Mouse (Mus musculus): ENCODE data around the gene Cd8b1.

Gene Cd8b1

DNA sequence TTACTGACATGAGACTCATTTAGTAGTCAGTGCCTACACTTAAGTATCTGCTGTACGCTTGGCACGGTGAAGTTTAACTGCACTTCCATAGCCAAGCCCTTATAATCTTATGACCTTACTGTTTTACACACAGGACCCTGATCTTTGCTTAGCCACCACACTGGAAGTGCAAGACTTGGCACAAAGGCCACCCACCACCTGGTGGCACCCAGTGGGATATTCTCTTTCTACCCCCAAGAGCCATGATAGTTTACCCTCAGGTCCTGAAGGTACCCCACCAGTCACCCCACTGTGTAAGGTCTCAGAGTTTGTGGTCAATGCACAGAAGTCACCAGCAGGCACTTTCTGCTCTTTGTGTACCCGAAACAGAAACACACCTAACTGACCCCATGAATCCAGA lies 28.6 kb downstream of the Cd8b1 start:
- DNase-seq (ENCODE audit: extremely low spot score) = no peak

DNA sequence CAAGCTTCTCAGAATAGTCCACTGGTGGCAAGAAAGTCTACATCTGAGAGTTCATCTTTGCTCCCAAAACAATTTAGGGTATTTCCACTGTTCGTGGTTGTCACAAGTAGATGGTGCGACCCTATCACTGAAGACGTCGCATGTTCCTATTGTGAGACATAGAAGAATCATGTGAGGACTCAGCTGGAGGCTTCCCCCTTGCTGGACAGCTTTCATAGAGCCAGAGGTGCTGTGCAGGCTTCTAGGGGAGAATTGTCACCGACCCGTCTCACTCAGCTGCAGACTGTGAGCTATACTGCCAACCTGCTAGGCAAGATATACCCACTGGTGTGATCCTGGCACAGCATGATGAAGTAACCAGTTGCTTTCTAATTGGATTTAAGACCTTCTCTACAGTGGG lies 29.6 kb downstream of the Cd8b1 start:
- no peak for DNase-seq (ENCODE audit: extremely low spot score)

DNA sequence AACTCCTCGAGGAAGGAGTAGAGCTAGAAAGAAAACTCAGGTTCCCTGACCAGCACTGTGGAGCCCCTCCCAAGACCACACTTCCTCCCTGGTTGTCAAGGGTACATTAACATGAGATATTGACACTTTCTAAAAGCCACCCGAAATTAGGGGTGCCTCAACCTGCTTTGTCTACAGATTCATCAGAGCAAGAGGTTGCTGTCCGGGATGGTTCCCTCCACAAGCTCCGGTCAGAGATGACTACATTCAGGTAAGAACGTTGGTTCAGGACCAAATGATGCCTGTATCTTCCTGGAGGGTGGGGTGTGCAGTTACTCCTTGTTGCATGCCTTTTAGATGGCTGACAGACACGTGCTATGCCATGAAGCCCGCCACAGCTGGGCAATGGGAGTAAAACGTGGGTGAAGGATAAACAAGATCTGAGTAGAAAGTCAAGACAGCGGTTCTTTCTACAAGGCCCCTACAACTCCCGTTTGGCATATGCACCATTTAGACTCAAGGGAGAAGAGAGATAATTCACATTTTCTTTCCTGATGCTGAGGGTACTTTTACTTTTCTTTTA lies 30.4 kb downstream of the Cd8b1 start:
- DNase-seq (ENCODE audit: extremely low spot score) = no peak

DNA sequence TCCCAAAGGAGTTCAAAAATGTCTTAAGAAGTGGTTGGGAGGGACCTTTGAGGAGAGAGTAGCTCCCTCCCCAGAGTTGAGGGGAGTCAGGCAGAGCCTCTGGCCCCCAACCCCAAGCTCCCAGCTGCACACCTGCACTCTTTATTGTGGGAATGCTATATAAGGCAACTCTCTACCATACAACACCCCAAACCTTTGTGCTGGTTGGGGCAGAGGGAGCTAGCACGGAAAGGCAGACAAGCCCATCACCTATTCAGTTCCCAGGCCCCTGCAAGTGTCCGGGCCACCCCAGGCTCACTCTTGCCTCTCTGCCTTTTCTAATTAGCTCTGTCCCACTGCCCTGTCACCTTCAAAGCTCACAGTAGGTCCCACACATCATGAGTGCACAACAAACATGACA lies 31.1 kb downstream of the Cd8b1 start:
- DNase-seq (ENCODE audit: extremely low spot score) = no peak

DNA sequence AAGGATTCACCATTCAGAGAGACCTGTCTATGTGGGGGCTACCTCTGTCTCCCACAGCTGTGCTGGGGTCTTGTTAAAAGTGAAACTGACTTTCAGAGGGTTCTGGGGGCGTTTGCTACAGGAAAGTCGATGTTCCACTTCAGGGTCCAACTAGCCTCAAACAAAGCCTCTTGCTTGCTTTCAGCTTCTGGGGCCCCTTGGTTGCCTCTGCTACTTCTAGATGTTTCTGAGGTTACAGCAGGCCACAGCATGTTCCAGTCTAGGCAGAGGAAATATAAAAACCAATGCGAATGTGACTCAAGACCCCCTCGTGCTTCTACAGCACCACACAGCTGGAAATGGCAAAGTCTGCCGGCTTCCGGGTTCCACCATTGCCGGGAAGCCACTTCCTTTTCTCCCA lies 34.9 kb downstream of the Cd8b1 start:
- DNase-seq (ENCODE audit: extremely low spot score) = no peak

DNA sequence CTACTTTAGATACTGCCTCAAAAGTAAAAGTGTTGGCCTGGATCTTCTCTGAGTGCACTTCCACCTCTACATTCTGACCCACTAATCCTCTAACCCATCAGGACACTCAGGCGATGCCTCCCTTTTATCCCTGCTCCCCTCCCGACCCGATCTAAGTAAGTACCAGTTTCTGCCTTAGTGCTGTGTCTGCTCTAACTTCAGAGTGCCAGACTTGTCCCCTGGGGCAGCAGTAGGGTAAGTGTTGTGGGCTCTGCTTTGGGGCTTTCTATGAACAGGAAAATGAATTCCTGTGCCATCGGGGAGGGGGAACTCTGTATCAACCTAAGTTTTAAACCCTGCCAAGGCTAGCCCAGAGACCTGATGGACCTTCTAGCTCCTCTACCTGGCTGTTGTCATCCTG lies 37.6 kb downstream of the Cd8b1 start:
- no peak for DNase-seq (ENCODE audit: extremely low spot score)

DNA sequence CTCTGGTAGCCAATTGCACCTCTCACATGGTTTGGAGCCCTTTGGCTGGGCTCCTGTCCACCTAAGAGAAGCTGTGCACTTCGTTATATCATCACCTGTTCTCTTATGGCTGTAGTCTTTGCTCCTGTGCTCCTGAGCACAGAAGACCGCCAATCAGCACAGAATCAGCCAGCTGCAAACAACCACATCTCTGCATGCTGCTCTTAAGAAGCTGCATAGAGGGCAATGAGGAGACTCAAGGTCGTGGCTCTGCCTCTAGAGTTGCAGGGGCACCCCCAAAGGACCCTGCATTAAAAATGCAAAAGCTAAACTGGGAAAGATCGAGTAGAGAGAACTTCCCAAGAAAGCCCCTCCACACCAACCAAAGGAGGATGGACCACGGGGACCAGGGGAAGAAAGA lies 38.2 kb downstream of the Cd8b1 start:
- DNase-seq (ENCODE audit: extremely low spot score) = no peak

DNA sequence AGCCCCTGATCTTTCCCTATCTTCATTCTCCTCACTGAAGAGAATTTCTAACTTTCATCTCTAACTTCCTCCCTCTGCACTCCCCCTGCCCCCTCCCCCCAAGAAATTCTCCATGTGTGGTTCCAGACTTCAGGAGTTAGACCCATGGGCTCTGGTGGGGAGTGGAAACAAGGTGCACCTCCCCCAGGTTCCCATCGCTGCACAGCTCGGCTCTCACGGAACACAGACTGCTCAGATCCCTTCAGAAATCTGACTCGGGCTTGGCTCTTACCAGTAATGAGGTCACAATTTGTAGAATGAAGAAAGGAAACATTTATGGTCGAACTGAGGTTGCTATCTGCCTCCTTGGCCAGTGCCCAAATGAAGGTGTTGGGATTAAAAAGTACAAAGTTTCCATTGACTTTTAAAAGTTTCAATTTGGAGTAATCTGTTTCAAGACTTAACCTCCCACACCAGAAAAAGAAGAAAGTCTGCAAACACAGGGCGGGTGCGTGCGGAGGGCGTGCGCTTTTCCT lies 38.6 kb downstream of the Cd8b1 start:
- DNase-seq (ENCODE audit: extremely low spot score) = no peak

DNA sequence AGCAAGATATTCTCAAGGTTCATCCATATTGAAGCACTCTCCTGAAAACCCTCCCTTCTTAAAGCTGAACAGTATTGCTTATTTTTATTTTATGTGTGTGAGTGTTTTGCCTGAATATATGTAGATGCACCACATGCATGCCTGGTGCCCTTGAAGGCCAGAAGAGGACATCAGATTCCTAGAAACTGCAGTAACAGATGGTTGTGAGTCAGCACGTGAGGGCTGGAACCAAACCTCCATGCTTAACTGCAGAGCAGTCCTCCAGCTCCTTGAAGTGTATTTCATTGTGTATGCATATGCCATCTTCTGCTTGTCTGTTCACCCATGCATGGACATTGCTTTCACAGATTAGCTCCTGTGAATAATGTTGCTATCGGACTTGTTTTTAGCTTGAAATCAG lies 41.4 kb downstream of the Cd8b1 start:
- DNase-seq (ENCODE audit: extremely low spot score) = no peak

DNA sequence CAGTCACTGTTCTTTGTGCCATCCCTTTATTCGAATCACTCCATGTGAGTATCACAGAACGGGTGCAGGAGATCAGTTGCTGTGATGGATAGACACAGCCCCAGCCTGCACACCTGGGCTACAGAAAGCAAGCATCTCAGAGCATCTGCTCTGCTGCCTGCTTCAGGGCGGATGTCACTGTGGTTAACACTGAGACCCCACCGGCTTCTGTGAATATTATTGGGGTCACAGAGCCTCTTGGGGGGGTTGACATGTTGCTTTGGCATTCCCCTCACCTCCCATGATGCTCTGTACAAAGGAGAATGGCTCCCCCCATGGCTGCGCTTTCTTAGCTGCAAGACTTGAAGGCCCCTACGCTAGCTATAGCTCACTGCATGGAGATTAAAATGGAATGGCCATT lies 46.8 kb downstream of the Cd8b1 start:
- DNase-seq (ENCODE audit: extremely low spot score) = no peak

DNA sequence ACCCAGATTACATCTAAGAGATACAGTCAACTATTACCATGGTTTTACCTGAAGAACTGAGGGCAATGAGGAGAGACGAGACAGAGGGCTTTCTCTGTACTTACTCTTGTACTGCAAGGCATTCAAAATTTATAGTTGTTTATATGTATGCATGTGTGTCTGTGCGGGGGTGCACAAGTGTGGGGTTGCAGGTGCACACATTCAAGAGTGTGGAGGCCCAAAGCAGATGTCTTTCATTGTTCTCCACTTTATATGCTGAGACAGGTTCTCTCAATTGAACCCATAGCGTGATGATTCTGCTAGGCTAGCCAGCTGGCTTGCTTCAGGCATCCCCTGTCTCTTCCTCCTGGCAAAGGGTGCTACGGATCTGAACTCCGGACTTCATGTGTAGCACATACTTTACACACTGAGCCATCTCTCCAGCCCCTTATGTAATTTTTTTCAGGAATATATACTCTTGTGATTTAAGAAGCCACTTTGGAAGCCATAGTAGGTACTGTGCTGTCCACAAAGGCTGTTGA lies 48.6 kb downstream of the Cd8b1 start:
- no peak for DNase-seq (ENCODE audit: extremely low spot score)

DNA sequence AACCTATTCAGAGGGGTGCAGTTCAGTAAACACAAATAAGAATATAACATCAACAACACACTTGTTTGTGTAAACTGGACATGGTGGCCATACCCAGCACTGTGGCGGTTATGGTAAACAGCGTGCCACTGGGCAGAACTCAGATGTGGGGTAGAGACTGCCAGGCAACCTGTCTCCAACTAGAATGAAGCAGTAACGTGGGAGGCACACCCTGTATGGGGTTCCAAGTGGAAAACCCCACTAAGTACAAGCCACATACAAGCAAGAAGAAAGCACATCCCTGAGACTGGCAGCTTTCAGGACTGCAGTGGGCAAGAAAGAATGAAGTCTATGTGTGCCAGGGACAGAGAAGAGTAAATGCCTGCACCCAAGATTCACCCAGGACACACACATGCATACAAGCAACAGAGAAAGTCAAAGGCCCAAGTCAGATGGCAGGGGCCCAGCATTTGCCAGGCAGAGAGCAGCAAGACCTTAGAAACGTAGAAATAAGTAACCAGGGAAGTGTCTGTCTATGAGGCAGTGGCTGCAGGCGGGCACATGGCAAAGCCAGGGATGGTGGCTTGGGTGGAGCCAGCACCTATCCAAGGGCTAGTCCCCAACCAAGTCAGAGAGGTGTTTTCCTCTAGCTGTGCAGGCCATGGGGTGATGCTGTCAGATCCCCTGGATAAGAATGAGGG lies 49.6 kb downstream of the Cd8b1 start:
- no peak for DNase-seq (ENCODE audit: extremely low spot score)

DNA sequence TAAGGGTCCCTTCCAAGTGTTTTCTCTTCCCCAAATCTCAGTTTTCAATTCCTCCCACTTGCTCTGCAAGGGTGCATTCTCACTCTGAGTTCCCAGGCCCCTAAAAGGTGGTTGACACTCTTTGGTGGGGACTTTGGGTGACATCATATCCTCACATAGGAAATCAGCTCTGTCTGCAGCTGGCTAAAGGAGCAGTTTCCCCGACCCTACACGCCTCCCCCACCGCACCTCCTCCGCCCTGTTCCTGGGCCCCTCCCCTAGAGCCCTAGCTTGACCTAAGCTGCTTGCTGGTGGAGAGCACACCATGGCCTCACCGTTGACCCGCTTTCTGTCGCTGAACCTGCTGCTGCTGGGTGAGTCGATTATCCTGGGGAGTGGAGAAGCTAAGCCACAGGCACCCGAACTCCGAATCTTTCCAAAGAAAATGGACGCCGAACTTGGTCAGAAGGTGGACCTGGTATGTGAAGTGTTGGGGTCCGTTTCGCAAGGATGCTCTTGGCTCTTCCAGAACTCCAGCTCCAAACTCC lies 50.7 kb downstream of the Cd8b1 start, which contains the start of gene Cd8a:
Gene Cd8a, plus strand, starts transcription at position 179 of the 527 bp plus-strand sequence.
- no peak for DNase-seq (ENCODE audit: extremely low spot score)

DNA sequence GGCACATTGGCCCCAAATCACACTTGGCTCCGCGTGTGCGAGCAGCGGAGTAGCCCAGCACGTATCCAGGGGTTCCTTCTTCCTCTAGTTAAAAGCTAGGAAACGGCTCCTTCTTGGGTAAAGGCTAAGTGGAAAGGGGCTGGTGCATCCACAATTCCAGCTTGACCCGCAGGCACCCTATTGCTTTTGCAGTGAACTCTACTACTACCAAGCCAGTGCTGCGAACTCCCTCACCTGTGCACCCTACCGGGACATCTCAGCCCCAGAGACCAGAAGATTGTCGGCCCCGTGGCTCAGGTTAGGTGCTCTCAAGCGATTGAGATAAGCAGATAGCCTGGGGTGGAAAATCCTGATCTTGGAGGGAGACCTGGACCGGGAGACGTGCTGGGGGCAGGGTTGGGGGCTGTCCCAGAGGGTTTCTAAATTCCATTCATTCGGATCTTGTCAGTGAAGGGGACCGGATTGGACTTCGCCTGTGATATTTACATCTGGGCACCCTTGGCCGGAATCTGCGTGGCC lies 51.8 kb downstream of the Cd8b1 start:
- no peak for DNase-seq (ENCODE audit: extremely low spot score)

DNA sequence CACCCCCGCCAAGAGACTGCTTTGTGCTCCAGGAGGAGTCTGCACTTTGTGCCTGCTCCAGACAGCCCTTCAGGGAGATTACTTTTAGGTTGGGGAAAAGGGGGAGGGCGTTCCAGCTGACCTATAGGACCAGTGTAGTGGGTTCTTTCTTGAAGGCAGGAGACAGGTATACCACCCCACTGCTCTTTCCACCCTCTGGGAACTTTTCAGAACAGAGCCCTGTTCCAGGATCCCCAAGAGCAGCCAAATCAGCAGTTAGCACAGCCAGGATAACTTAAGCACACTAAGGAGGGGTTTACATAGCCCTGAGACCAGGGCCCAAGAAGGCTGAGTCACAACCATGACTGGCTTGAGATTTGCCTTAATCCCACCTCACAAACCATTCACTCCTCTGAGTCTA lies 52.3 kb downstream of the Cd8b1 start:
- DNase-seq (ENCODE audit: extremely low spot score) = no peak

DNA sequence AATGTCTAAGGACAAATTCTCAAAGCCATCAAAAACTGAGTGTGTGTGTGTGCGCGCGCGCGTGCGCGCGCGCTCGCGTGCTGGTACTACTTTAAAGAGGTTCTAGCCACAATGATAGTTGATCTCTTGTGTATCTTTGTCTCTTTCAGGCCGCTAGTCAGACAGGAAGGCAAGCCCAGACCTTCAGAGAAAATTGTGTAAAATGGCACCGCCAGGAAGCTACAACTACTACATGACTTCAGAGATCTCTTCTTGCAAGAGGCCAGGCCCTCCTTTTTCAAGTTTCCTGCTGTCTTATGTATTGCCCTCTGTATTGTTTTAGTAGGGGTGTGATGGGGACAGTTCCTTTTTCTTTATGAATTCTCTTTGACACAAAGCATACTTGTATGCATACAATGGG lies 54.1 kb downstream of the Cd8b1 start:
- no peak for DNase-seq (ENCODE audit: extremely low spot score)

DNA sequence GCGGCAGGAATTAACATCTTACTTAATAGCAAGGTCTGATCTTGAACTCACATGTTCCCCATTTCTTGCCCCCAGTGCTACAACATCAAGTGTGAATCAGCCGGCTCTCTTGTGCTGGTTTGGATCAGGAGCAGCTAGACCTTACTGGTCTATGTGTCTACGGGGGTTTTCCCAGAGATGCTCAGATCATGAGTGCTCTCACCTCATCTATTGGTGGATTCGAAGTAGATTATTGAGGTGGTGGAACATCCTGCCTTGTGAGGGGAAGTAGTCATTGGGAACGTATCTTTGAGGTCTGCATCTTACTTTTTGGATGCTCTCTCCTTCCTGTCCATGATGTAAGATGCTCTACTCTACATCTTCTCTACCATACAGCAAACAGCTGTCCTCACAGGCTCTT lies 59.1 kb downstream of the Cd8b1 start:
- DNase-seq (ENCODE audit: extremely low spot score) = no peak

Measured in embryo, embryonic 9.5 days (tissue).